Mouse (Mus musculus): ENCODE measurements around the gene Fzd5. TPM values are rescaled to one million over a fixed set of nuclear protein-coding genes. Genes with fewer than 3 reads are reported as not detected.

Gene Fzd5
- polyA plus RNA-seq, 1 experiment from 2014 or later: 1.0 TPM

DNA sequence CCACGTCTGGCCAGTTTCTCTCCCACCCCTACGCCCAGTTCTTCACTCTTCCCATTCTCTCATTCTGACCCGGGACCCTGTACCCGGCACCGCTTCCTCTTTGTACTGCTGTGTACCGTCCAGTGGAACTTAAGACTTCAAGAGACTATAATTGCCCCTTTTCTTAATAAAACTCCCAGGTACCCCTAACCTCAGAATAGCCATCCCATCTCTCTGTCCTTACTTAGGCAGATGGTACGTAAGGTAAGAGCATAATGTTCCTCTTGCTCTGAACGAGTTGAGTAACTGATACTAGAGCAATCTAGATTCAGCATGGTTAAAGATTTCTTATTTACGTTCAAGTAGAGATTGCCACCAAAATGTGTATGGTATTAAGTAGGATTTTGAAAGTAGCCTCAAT is 46.0 kb downstream of the Fzd5 start:
- no peaks in the 10 kb centered on the region for H3K36me3 ChIP-seq (replicated peaks)
- H3K4me2 ChIP-seq: peak overlapping the region; percentile 74
- peaks cover 24% of the 10 kb centered on the region for H3K4me1 ChIP-seq
- 3% methylated on average over 9 of the region's 9 CpGs for WGBS
- peak overlapping the region; percentile 87 for H3K9ac ChIP-seq
- H3K9me3 ChIP-seq: no peaks in the 10 kb centered on the region
- peak overlapping the region; percentile 73 for H3K4me3 ChIP-seq (replicated peaks)
- no peak for ATAC-seq (ENCODE audit: low FRiP score)
- H3K27ac ChIP-seq: peak overlapping the region; percentile 65; the same call in 1 of the 2 replicates
- no peaks in the 10 kb centered on the region for H3K27me3 ChIP-seq

DNA sequence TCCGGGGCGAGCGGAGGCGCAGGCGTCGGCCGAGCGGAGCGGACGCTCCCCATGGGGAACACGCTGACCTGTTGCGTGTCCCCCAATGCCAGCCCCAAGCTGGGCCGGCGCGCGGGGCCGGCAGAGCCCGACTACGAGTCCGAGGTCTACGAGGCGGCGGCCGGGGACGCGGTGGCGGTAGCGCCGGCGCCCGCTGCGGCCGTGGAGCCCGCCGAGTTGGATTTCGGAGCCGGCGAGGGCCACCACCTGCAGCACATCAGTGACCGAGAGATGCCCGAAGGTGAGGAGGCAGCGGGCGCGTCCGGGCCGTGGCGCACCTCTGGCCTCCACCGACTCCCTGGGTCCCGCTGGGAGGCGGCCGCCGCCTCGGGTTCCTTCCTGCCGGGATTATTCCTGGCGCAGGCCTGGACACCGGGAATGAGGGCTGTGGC is 46.4 kb downstream of the Fzd5 start:
- H3K4me1 ChIP-seq: peaks cover 24% of the 10 kb centered on the region
- WGBS: under 1% methylated on average over 39 of the region's 55 CpGs
- H3K9me3 ChIP-seq: no peaks in the 10 kb centered on the region
- H3K4me2 ChIP-seq: peak overlapping the region; percentile 74
- H3K27me3 ChIP-seq: no peaks in the 10 kb centered on the region
- H3K9ac ChIP-seq: peak overlapping the region; percentile 87
- peak overlapping the region; percentile 65 for H3K27ac ChIP-seq
- no peak; the same call in 1 of the 2 replicates for ATAC-seq (ENCODE audit: low FRiP score)
- H3K4me3 ChIP-seq (replicated peaks): peak overlapping the region; percentile 73
- H3K36me3 ChIP-seq (replicated peaks): no peaks in the 10 kb centered on the region

DNA sequence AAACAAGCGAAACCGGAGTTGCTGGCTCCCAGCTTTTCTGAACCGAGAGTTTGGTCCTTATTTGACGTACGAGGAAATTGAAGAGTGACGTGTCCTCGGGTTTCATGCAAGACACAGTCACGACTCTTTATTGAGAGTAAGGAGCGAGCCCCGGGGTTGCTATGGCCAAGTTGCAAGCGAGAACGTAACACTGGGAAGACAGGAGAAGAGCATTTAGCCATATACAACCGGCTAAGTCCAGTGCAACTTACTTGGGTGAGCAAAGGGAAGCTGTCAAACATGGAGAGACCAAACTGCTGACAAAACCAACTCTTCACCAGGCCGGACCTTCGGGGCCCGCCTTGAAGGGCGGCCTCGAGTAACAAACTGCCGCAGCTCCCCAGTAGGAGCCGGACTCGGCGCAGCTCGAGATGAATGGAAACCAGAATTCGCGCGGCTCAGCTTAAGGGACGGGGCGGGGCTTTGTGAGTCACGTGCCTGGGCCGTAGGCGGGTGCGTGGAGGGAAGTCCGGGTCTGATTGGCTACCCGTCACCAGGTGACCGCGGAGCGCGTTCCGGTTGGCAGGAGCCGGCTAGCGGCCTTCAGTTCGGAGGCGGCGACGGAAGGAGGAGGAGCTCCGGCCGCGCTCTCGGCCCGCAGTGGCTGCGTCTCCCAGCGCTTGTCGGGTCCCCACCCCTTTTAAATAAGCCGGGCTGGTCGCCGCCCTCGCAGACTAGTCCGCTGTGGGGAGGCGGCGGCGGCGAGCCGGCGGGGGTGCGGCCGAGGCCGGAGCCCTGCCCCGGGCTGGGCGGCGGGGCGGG is 47.1 kb downstream of the Fzd5 start, which contains the start of gene Ccnyl1:
Gene Ccnyl1, plus strand, starts transcription at position 243 of the 801 bp plus-strand sequence.
- no peaks in the 10 kb centered on the region for H3K36me3 ChIP-seq (replicated peaks)
- H3K27me3 ChIP-seq: no peaks in the 10 kb centered on the region
- under 1% methylated on average over 67 of the region's 71 CpGs for WGBS
- H3K4me3 ChIP-seq (replicated peaks): peak within 1 kb of the TSS; percentile 73
- H3K4me1 ChIP-seq: peaks cover 24% of the 10 kb centered on the region
- no peaks in the 10 kb centered on the region for H3K9me3 ChIP-seq
- ATAC-seq (ENCODE audit: low FRiP score): peak; percentile 99
- H3K9ac ChIP-seq: peak within 1 kb of the TSS; percentile 87
- H3K4me2 ChIP-seq: peak within 1 kb of the TSS; percentile 76
- H3K27ac ChIP-seq: peak within 1 kb of the TSS; percentile 65

DNA sequence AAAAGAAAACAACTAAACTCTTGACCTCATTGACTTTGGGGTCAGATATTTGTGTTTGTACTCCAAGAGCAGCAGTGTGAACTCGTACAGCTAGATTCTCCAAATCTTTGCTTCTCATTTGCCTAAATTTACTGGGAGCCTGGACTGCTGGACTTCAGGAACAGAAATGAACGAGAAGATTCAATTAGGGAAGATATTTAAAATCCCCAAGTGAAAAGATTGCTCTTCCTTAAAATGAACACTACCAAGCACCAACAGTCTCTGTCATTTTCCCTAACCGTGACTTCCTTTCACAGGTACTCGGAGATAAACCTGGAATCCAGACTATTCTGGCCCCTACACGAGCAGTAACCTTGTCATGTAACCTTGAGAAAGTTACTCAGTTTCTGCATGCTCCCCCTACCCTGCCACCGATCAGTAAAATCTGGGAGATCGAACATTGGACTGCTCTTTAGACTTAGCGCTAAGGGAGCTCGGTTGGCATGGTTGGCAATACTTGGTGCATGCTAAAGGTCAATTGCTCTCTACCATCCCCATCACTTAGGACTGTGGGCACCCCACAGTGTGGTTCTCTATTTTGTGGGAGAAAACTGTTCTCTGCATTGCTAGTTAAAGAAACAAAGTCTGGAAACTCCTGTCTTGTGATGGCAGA is 47.9 kb downstream of the Fzd5 start:
- WGBS: 24% methylated on average over 9 of the region's 9 CpGs
- Histone ChIP-seq H3K9me3 (no peaks in the 10 kb centered on the region), H3K27me3 (no peaks in the 10 kb centered on the region), H3K27ac (no peak overlapping the region), H3K36me3 (replicated peaks) (no peaks in the 10 kb centered on the region), H3K4me2 (peak overlapping the region; percentile 76), H3K4me3 (replicated peaks) (peak overlapping the region; percentile 73), H3K9ac (peak overlapping the region; percentile 59), H3K4me1 (peaks cover 24% of the 10 kb centered on the region)
- no peak for ATAC-seq (ENCODE audit: low FRiP score)

DNA sequence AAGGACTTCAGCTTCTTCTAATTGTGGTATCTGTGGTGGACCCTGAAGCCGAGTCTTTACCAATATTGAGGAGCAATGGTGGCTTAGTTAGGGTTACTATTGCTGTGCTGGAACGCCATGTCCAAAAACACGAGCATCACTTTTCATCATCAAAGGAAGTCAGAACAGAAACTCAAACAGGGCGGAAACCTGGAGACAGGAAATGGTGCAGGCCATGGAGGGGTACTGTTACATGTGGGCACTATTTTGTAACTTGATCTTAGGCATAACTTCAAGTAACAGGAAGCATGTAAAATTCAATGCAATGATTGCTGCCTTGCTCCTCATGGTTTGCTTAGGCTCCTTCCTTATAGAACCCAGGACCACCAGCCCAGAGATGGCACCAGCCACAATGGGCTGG is 49.5 kb downstream of the Fzd5 start:
- no peak overlapping the region for H3K27ac ChIP-seq
- 87% methylated on average over 4 of the region's 4 CpGs for WGBS
- H3K9ac ChIP-seq: no peak overlapping the region
- no peak overlapping the region for H3K4me3 ChIP-seq (replicated peaks)
- no peaks in the 10 kb centered on the region for H3K36me3 ChIP-seq (replicated peaks)
- no peak for ATAC-seq (ENCODE audit: low FRiP score)
- H3K4me2 ChIP-seq: no peak overlapping the region
- peaks cover 23% of the 10 kb centered on the region for H3K4me1 ChIP-seq
- H3K27me3 ChIP-seq: no peaks in the 10 kb centered on the region
- H3K9me3 ChIP-seq: no peaks in the 10 kb centered on the region

DNA sequence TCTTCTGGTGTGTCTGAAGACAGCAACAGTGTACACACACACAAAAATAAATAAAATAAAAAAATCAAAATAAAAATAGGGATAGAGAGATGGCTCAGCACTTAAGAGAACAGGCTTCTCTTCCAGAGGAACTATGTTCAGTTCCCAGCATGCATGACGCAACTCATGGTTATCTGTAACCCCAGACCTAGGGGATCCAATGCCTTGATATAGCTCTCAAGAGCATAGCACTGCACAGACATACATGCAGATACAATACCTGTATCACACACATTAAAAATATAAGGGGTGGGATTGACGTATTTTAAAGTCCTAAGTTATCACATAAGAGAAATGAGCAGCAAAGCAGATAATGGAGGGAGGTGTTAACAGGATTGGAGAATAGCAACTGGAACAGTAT is 53.1 kb downstream of the Fzd5 start:
- Histone ChIP-seq H3K4me2 (no peak overlapping the region), H3K9ac (no peak overlapping the region), H3K27me3 (no peaks in the 10 kb centered on the region), H3K4me3 (replicated peaks) (no peak overlapping the region), H3K36me3 (replicated peaks) (no peaks in the 10 kb centered on the region), H3K27ac (no peak overlapping the region), H3K9me3 (no peaks in the 10 kb centered on the region), H3K4me1 (peaks cover 3% of the 10 kb centered on the region)
- no peak for ATAC-seq (ENCODE audit: low FRiP score)
- 91% methylated on average over 2 of the region's 2 CpGs for WGBS

DNA sequence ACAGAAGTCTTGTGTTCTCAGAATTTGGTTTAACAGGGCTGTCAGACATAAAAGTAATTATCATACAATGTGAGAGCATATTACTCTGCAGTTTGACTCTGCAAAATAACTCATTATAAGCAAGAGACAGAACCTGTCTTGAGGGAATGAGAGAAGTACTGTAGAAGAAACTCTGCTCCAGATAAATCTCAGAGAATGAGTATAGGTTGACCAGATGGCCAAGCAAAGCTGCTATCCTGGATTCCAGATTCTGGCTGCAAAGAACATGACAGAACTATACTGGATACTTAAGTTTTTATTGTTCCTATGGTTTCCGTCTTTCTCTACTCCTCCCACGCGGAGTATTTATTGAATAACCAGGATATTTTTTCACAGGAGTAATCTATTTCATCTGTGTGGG is 54.5 kb downstream of the Fzd5 start:
- no peak for ATAC-seq (ENCODE audit: low FRiP score)
- Histone ChIP-seq H3K9ac (no peak overlapping the region), H3K27me3 (no peaks in the 10 kb centered on the region), H3K4me3 (replicated peaks) (no peak overlapping the region), H3K9me3 (no peaks in the 10 kb centered on the region), H3K4me1 (no peaks in the 10 kb centered on the region), H3K36me3 (replicated peaks) (no peaks in the 10 kb centered on the region), H3K27ac (no peak overlapping the region), H3K4me2 (no peak overlapping the region)
- WGBS: 95% methylated on average over 3 of the region's 3 CpGs

DNA sequence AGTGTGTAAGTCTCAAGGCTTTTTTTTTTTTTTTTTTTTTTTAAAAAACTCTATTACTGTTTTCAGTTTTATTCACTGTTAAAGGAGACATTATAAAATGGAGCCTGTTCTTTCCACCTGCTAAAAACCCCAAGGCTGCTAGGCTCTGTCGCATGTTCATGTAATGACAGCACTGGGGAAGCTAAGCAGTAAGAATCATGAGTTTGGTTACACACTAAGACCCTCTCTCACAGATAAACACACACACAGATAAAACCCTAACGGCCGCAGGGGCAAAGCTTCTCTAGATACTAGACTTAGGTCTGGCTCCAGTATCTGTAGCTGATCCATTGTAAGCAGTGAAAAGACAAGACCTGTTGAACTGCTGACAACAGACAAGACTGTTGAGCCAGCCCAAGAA is 56.1 kb downstream of the Fzd5 start:
- Histone ChIP-seq H3K4me2 (no peak overlapping the region), H3K27me3 (no peaks in the 10 kb centered on the region), H3K36me3 (replicated peaks) (no peaks in the 10 kb centered on the region), H3K9ac (no peak overlapping the region), H3K9me3 (no peaks in the 10 kb centered on the region), H3K4me3 (replicated peaks) (no peak overlapping the region), H3K4me1 (no peaks in the 10 kb centered on the region), H3K27ac (no peak overlapping the region)
- no peak for ATAC-seq (ENCODE audit: low FRiP score)
- whole genome bisulfite sequencing: 93% methylated on average over 3 of the region's 3 CpGs

Other genes starting within 250 kb of the Fzd5 start
- gene Creb1, start 205.1 kb downstream of the Fzd5 start, polyA plus RNA-seq (2016; fragmentation: Nextera tagmentation; extraction: Ambion mirVana): 66.1 and 75.4 TPM in 2 replicates
- gene Mettl21a, start 120.5 kb downstream of the Fzd5 start, polyA plus RNA-seq (2016; fragmentation: Nextera tagmentation; extraction: Ambion mirVana): 19.3 and 19.6 TPM in 2 replicates
- 5.9 and 6.2 TPM in 2 replicates for gene Ccnyl1, start 47.3 kb downstream of the Fzd5 start, polyA plus RNA-seq (2016; fragmentation: Nextera tagmentation; extraction: Ambion mirVana)
- 7.8 and 8.9 TPM in 2 replicates for gene Plekhm3, start 219.1 kb upstream of the Fzd5 start, polyA plus RNA-seq (2016; fragmentation: Nextera tagmentation; extraction: Ambion mirVana)